In genomic region chr11:81476231-81476630, GRCm38 (mm10) we compare ENCODE assay signal across 10 mouse cellular contexts.
DNase-seq lines count a peak whose midpoint lies in the region; ATAC-seq and TF ChIP-seq lines count a peak whose summit lies in the region.
"Had no signal": no experiment of that assay in that cellular context is flagged by ENCODE, and none has a peak within 500 bp of the region (broad histone marks: within the 10 kb centered on the region; RNA-seq: fewer than 3 reads in every experiment).

No protein-coding gene starts in this region.

- H3K4me1 ChIP-seq in embryonic facial prominence, embryonic 11.5 days (ENCODE audit: control insufficient read depth, insufficient read depth, low read length), result no peaks in the 10 kb centered on the region
- H3K4me1 ChIP-seq in embryonic facial prominence, embryonic 10.5 days, result no peaks in the 10 kb centered on the region
- H3K4me1 ChIP-seq in limb, embryonic 11.5 days (ENCODE audit: control insufficient read depth, insufficient read depth, low read length), result no peaks in the 10 kb centered on the region
- H3K4me1 ChIP-seq in limb, embryonic 10.5 days, result no peaks in the 10 kb centered on the region
- no peaks in the 10 kb centered on the region for H3K4me1 ChIP-seq in ES-Bruce4 (ENCODE audit: control insufficient read depth, insufficient read depth, low read length)
- H3K4me1 ChIP-seq: neural tube, embryonic 13.5 days had no signal

- H3K4me2 ChIP-seq in embryonic facial prominence, embryonic 11.5 days (ENCODE audit: low read depth, low read length), result no peak overlapping the region
- no peak overlapping the region for H3K4me2 ChIP-seq in limb, embryonic 11.5 days (ENCODE audit: low read depth, severe bottlenecking)
- H3K4me2 ChIP-seq: neural tube, embryonic 13.5 days had no signal

- H3K36me3 ChIP-seq in embryonic facial prominence, embryonic 11.5 days (replicated peaks; ENCODE audit: control insufficient read depth, insufficient read depth, low read depth, low read length), result no peaks in the 10 kb centered on the region
- H3K36me3 ChIP-seq in embryonic facial prominence, embryonic 10.5 days (replicated peaks), result no peaks in the 10 kb centered on the region
- H3K36me3 ChIP-seq in limb, embryonic 11.5 days (ENCODE audit: control insufficient read depth, insufficient read depth, low read length), result no peaks in the 10 kb centered on the region
- no peaks in the 10 kb centered on the region for H3K36me3 ChIP-seq in limb, embryonic 10.5 days
- no peaks in the 10 kb centered on the region for H3K36me3 ChIP-seq in ES-Bruce4 (ENCODE audit: control insufficient read depth, insufficient read depth, low read length, poor library complexity, severe bottlenecking)
- H3K36me3 ChIP-seq: neural tube, embryonic 13.5 days had no signal

- H3K9me3 ChIP-seq in embryonic facial prominence, embryonic 11.5 days (replicated peaks; ENCODE audit: control insufficient read depth, low read length), result no peaks in the 10 kb centered on the region
- H3K9me3 ChIP-seq in embryonic facial prominence, embryonic 10.5 days, result no peaks in the 10 kb centered on the region
- no peaks in the 10 kb centered on the region for H3K9me3 ChIP-seq in limb, embryonic 11.5 days (ENCODE audit: control insufficient read depth, low read length)
- H3K9me3 ChIP-seq in limb, embryonic 10.5 days (replicated peaks), result no peaks in the 10 kb centered on the region
- H3K9me3 ChIP-seq in ES-Bruce4 (replicated peaks; ENCODE audit: control insufficient read depth, insufficient read depth, low read length, poor library complexity, severe bottlenecking), result no peaks in the 10 kb centered on the region

- no peak for ATAC-seq in embryonic facial prominence, embryonic 11.5 days (replicated peaks; ENCODE audit: insufficient number of reproducible peaks, low FRiP score, low TSS enrichment, low read depth)
- ATAC-seq in limb, embryonic 11.5 days (ENCODE audit: insufficient number of reproducible peaks, low FRiP score, low TSS enrichment, low read depth), result no peak
- ATAC-seq: inflammation-experienced regulatory T-cells, adult 6 months had no signal

- peak; percentile 36 for TF ChIP-seq CTCF in ES-Bruce4 (IDR thresholded peaks at IDR 0.05; ENCODE audit: low read depth, low read length)

- H3K27ac ChIP-seq in embryonic facial prominence, embryonic 11.5 days (replicated peaks; ENCODE audit: low read depth, low read length), result no peak overlapping the region
- no peak overlapping the region for H3K27ac ChIP-seq in embryonic facial prominence, embryonic 10.5 days (replicated peaks)
- H3K27ac ChIP-seq in limb, embryonic 11.5 days (replicated peaks; ENCODE audit: low read depth, low read length), result no peak overlapping the region
- no peak overlapping the region for H3K27ac ChIP-seq in limb, embryonic 10.5 days
- no peak overlapping the region for H3K27ac ChIP-seq in ES-Bruce4 (ENCODE audit: insufficient read depth, low read length)
- H3K27ac ChIP-seq: neural tube, embryonic 13.5 days had no signal

- no peak overlapping the region for H3K4me3 ChIP-seq in embryonic facial prominence, embryonic 11.5 days (ENCODE audit: low read depth, low read length)
- H3K4me3 ChIP-seq in embryonic facial prominence, embryonic 10.5 days, result no peak overlapping the region
- H3K4me3 ChIP-seq in limb, embryonic 11.5 days (ENCODE audit: low read depth, low read length), result no peak overlapping the region
- no peak overlapping the region for H3K4me3 ChIP-seq in limb, embryonic 10.5 days
- no peak overlapping the region for H3K4me3 ChIP-seq in ES-Bruce4 (ENCODE audit: low read depth, low read length)
- H3K4me3 ChIP-seq: neural tube, embryonic 13.5 days had no signal

- no peak for TF ChIP-seq EP300 in ES-Bruce4 (IDR thresholded peaks at IDR 0.05; ENCODE audit: insufficient read depth, low read depth, low read length)

- peak; percentile 54 for DNase-seq in embryonic facial prominence, embryonic 11.5 days (ENCODE audit: low spot score)
- no peak for DNase-seq in embryonic facial prominence, embryonic 10.5 days (ENCODE audit: low spot score)
- DNase-seq in limb, embryonic 11.5 days (ENCODE audit: low spot score), result peak; percentile 31
- no peak for DNase-seq in limb, embryonic 10.5 days (ENCODE audit: low spot score)
- peak; percentile 28 for DNase-seq in embryo, embryonic 9.5 days (ENCODE audit: extremely low spot score)
- no peak for DNase-seq in gastrocnemius, postnatal 4 days (ENCODE audit: low spot score in 2 of 2)
- no peak for DNase-seq in layer of hippocampus, adult 9-11 months

- no peak for TF ChIP-seq POLR2A in ES-Bruce4 (IDR thresholded peaks at IDR 0.05; ENCODE audit: insufficient read depth, low read length)

- no peaks in the 10 kb centered on the region for H3K27me3 ChIP-seq in embryonic facial prominence, embryonic 11.5 days (ENCODE audit: control insufficient read depth, insufficient read depth, low read length)
- no peaks in the 10 kb centered on the region for H3K27me3 ChIP-seq in embryonic facial prominence, embryonic 10.5 days (replicated peaks; ENCODE audit: low read depth, poor library complexity, severe bottlenecking)
- H3K27me3 ChIP-seq in limb, embryonic 11.5 days (ENCODE audit: control insufficient read depth, insufficient read depth, low read length), result no peaks in the 10 kb centered on the region
- H3K27me3 ChIP-seq in limb, embryonic 10.5 days (ENCODE audit: low read depth, poor library complexity, severe bottlenecking), result no peaks in the 10 kb centered on the region
- peaks cover 2% of the 10 kb centered on the region; the same call in 1 of the 2 replicates for H3K27me3 ChIP-seq in ES-Bruce4 (ENCODE audit: control insufficient read depth, insufficient read depth, low read length, poor library complexity, severe bottlenecking)
- H3K27me3 ChIP-seq: neural tube, embryonic 13.5 days had no signal

- no peak overlapping the region for H3K9ac ChIP-seq in embryonic facial prominence, embryonic 11.5 days (replicated peaks; ENCODE audit: low read length)
- H3K9ac ChIP-seq in limb, embryonic 11.5 days (ENCODE audit: low read length), result no peak overlapping the region
- H3K9ac ChIP-seq in ES-Bruce4 (ENCODE audit: low read depth, poor library complexity, severe bottlenecking), result no peak overlapping the region
- H3K9ac ChIP-seq: neural tube, embryonic 13.5 days had no signal

Comparison
In these comparisons a context has a peak if more than half of its experiments do, and no peak if none do; other contexts are left out.
1. DNase-seq: peak in embryonic facial prominence, embryonic 11.5 days (single experiment), limb, embryonic 11.5 days (single experiment) and embryo, embryonic 9.5 days (single experiment); none in embryonic facial prominence, embryonic 10.5 days (single experiment), limb, embryonic 10.5 days (single experiment), gastrocnemius, postnatal 4 days (0 of 2) and layer of hippocampus, adult 9-11 months (single experiment).